Mouse (Mus musculus) urinary bladder, postnatal 4 days (tissue): ENCODE data around the gene Ccdc144b.

ENCODE experiments used
- DNase-seq, 2 experiments: peaks; one replicate each; pipeline ENCODE4 v3.0.0; 2021 to 2022; ENCODE audit warnings: low spot score in 2 of 2

Gene Ccdc144b

DNA sequence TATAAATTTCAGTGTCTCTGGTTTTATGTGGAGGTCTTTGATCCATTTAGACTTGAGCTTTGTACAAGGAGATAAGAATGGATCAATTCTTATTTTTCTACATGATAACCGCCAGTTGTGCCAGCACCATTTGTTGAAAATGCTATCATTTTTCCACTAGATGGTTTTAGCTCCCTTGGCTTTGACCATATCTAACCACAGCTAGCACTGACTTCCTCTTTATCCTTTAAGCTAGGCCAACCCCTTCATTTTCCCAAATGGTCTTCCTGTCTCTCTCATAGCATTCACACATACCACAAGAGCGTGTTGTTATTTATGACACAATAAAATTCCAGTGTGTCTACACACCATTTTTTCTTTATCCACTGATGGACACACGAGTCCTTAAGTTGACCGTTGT, 23.4 kb downstream of the Ccdc144b start:
- no peak for DNase-seq

DNA sequence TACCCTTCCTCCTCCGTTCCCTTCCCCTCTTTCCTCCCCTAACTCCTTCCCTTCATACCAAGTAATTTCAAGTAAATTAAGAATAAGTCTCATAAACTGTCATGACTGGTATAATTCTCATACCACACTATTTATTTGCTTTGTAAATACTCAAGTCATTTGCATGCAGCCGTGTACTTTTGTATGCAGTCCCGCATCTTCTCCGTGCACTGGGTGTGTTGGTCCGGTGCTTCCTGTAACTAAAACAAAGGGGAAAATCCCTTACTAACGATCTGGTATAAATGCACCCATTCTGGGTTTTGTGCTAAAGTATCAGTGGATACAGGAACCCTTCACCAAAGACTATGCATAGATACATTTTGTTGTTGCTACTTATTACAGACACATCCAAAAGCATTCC, 27.6 kb downstream of the Ccdc144b start:
- no peak for DNase-seq

DNA sequence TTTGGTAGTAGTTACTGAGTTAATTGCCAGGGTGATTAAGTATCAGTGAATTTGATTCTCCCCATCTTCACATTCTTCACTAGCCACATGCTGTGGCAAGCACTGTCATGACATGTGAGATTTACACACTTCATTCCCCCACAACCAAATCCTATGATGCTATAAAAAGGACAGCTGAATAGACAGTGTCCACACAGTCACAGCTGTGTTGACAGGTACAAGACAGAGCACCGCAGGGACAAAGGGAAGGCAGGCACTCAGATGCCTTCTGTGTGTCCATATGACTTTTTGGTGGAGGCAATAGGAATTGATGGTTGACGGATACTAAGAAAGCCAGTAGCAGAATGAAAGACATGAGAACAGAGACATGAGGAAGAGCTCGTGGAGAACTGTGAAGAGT, 42.1 kb downstream of the Ccdc144b start:
- DNase-seq, result no peak

DNA sequence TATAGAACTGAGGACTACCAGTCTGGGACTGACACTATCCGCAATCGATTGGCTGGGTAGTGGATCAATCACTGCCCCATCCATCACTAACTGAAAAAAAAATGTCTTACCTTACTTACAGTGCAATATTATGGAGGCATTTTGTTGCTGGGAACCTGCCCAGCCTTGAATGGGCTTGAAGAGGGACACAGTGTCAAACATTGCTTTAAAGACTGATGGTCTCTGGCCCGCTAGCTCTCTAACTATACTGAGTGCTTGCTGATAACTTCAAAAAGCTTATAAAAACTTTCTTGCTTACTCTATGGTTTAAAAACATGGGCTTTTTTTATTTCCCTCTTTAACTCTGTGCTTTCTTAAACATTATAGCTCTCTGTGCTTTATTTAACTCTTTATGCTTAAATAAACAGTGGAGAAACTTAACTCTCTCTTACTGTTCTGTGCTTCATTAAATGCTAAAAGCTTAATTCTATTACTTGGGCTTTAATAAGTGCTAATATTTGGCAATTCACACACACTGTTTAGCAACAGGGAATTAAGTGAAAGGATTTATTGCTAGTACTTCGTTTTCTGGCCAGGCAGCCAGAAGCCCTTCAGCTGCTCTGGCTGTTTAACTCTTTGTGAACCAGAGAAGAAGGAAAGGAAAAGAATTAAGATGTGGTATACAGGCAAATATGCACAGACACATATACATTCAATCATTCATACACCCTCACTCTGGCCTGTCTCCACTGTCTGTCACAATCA, 44.8 kb downstream of the Ccdc144b start:
- DNase-seq, result no peak

GRCm38 (mm10) chr3:36004028-36004895, 49.1 kb downstream of the Ccdc144b start:
- DNase-seq, result no peak

DNA sequence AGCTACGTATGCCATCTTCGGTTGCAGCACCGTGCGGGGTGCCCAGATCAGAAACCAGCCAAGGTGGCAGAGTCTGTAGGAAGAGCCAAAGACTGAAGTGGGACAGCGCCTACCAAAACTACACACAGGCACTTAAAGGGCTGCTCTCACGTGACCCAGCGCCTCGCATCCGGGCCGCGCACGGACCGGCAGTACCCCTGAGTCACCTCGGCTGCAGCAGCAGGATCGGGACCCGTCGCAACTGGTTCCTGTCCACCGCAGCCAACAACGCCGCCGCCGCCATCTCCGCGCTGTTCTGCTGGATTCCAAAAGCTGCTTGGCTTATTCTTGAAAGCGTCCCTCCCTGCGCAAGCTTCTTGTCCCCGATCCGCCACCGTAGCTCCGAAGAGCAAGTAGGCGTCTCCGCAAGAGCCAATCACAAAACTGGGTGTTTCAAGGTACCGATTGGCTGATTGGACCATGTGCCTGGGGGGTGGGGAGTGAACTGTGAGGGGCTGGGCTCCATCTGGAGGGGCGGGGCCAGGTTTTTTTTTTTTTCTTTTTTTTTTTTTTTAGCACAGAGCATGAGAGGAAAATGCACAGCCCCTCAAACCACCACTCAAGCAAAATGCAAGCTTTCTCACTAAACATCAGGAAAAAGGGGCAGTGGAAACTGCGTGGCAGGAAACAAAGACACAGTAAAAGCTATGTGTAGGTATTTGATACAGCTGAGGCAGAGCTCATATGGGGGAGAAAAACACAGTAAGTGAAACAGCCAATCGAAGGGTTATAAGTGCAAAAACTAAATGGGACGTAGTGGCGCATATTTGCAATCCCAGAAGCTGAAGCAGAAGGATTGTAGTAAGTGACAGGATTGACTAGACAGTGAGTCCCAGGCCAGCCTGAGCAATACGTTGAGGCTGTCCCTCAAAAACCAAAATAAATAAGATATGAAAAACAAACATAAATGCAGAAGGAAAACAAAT, 52.8 kb downstream of the Ccdc144b start, which contains the start of gene Mccc1:
Gene Mccc1, minus strand, starts transcription at position 404 of the 965 bp plus-strand sequence.
- peak; percentile 90 to 92 for DNase-seq

- DNase-seq, result no peak
Measured at GRCm38 (mm10) chr3:35994552-35995531, 58.5 kb downstream of the Ccdc144b start.

DNA sequence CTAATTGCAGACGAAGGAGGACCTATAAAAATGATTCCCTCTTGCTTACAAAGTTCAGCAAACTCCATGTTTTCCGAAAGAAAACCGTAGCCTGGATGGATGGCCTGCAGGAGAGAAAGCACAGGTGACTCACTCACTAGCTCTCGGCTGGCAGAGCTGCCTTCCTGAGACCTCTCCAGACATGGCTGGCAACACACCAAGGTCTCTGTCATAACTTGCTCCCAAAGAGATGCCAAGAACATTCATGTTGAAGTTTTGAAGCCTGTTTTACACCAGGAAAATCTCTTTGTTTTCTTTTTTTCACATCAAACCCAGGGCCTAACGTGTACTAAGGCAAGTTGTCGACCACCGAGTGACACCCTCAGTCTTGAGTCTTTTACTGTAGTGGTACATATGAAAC, 62.6 kb downstream of the Ccdc144b start:
- DNase-seq, result no peak

- no peak for DNase-seq
Measured at GRCm38 (mm10) chr3:35988031-35988430, 65.3 kb downstream of the Ccdc144b start.

DNA sequence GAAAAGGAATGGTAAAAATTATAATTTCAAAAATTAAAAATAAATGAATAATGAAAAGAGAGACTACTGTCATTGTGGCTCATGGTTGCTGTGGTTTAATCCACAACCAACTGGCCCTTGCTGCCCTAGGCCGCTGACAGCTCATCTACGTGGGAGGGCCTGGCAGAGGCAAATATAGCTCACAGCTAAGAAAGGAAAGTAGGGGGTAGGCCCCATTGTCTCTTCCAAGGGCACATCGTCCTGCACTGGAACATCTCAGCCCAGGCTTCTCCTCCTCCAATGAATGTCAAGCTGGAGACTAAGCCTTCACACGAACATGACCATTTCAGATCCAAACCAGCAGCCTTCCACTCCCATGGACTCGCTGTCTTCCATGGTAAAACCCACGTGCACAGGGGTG, 67.1 kb downstream of the Ccdc144b start:
- DNase-seq, result no peak

DNA sequence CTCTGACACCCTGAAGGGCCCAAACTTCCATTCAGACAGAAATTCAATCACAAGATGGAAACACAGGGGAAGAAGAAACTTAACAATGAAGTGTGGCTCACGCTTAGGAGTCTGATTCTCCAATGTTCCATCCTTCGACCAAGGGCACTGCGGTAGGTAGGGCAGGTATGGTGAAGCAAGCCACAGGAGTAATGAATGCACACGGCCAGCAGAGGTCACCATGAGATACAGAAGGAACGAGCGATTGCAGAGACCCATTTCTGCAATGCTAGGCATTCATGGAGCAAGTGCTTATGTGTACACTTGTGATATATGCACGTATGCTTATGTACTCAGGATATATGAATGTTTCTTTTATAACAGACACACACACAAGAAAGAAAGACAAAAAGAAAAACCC, 79.8 kb downstream of the Ccdc144b start:
- DNase-seq, result no peak

DNA sequence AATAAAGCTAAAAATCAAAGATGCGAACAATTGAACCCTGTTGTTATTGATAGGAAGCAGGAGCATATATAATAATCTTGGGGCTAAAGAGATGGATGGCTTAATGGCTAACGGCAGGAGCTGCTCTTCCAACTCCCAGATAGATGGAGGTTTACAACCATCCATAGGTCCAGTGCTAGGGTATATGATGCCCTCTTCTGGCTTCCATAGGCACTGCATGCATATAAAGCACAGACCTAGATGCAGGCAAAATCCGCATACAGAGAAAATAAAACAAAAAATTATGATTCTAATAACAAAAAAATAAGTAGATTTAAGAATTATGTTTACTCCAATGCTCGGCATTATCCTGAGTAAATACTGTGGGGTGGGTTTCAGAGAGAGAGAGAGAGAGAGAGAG, 80.4 kb downstream of the Ccdc144b start:
- no peak for DNase-seq

- DNase-seq, result no peak
Measured at GRCm38 (mm10) chr3:35971149-35971548, 82.2 kb downstream of the Ccdc144b start.

GRCm38 (mm10) chr3:35970441-35970840, 82.9 kb downstream of the Ccdc144b start:
- no peak for DNase-seq

DNA sequence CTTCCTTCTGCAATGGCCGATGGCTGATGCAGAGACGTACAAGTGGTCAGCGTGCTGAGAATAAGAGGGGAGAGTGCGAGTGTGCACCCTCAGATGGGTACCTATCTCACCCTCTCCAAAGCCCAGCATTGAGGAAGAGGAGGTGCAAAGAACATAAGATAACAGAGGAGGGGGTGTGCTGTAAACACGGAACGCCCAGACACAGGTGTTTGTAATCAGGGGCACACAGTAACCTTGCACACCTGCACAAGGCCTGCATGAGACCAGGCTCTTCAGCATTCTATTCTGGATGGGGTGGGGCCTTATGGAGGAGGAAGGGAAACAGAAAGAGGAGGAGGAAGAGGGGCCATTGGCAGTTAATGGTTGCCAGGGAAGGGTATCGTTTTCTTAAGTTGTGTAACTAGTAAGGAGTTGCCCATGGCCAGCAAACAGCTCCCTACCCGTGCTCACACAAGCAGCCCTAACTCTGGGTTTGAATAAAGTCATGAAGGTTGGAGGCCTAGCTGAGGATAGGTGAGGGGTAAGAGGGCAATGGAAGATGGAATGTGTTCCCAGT, 85.9 kb downstream of the Ccdc144b start:
- peak in 1 of 2 experiments; percentile 44 for DNase-seq

- DNase-seq, result no peak
Measured at GRCm38 (mm10) chr3:35966493-35966892, 86.9 kb downstream of the Ccdc144b start.

- no peak for DNase-seq
Measured at GRCm38 (mm10) chr3:35964928-35965327, 88.4 kb downstream of the Ccdc144b start.

- no peak for DNase-seq
Measured at GRCm38 (mm10) chr3:35963921-35964320, 89.4 kb downstream of the Ccdc144b start.

GRCm38 (mm10) chr3:35963401-35963800, 89.9 kb downstream of the Ccdc144b start:
- no peak for DNase-seq

DNA sequence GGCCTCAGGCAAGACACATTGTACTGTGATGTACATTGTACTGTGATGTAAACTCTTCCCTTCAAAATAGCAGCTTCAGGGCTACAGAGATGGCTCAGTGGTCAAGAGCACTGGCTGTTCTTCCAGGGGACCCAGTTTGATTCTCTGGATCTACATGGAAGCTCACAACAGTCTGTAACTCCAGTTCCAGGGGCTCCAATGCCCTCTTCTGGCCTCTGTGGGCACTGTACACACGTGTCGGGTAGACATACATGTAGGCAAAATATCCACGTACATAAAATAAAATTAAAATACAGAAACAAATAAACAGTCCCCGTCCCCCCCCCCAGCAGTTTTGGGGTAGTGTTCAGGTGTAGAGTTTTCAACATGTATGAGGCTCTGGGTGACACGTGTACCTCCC, 90.4 kb downstream of the Ccdc144b start:
- DNase-seq, result no peak
